Mouse (Mus musculus) spleen, adult 10 weeks (tissue): ENCODE results near the gene Cort. TPM values are rescaled to one million over a fixed set of nuclear protein-coding genes. Genes with fewer than 3 reads are reported as not detected.

ENCODE experiments used
- polyA plus RNA-seq: library from polyadenylated mRNA; stranded (reverse); fragments of 350-450 nt; fragmentation: Illumina TruSeq; extraction: RNeasy Lipid Tissue Mini Kit (QIAGEN cat#74804); gene quantifications from one replicate; pipeline ENCODE4 v1.2.3, GENCODE M21; 2015; ENCODE audit warnings: low replicate concordance; ENCODE audit not compliant: insufficient read depth

Gene Cort
- polyA plus RNA-seq = not detected

DNA sequence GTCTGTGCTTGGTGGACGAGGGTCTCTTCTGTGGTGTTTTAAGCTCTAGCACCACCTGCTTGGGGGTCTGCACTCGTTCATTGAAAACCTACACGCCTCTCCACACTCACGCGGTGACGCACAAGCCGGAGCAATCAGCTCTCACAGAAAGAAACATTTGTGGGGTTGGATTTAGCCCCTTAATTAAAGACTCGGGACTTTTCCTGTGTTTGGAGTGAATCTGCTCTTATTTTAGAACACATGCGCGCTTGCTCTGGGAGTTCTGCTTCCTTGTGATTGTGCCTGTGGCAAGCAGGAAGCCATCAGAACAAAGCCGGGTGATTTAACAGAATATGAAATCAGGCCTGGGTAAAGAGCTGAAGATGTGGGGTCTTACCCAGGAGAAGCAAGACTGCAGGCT is at the start of gene Cort:
Cort (minus strand) TSS at position 101 of the 400 bp plus-strand sequence.

DNA sequence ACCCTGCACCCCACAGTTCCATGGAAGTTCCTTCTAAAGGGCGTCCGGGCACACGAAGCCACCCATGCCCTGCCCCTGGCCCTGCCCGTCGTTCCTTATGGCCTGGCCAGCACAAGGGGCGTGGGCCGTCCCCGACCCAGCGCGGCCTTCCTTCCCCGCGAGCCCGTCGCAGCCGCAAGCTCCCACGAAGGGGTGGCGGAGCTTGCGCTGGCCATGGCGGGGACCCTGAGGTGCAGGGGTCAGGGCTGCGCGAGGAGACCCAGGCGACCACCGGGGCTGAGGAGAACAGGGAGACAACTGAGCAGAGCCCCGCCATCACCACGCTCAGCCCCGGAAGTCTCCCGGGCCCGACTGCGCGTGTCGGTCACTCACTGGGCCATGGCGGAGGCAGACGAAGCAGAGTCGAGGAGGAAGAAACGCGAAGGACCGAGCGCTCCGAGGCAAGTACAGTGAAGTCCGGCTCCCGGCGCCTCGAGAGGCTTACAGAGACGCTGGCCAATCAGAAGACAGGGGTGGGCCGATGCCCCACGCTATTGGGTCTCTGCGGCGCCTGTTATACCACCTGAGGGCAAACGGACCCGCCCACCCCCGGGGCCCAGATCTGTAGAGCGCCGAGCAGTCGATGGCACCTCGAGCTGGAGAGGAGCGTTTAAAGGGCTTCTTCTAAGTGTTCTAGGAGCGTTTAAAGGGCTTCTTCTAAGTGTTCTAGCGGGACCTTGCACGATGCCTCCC is 39.8 kb upstream of the Cort start, which contains the start of gene Pgd:
Pgd (minus strand) TSS at position 557 of the 732 bp plus-strand sequence.

DNA sequence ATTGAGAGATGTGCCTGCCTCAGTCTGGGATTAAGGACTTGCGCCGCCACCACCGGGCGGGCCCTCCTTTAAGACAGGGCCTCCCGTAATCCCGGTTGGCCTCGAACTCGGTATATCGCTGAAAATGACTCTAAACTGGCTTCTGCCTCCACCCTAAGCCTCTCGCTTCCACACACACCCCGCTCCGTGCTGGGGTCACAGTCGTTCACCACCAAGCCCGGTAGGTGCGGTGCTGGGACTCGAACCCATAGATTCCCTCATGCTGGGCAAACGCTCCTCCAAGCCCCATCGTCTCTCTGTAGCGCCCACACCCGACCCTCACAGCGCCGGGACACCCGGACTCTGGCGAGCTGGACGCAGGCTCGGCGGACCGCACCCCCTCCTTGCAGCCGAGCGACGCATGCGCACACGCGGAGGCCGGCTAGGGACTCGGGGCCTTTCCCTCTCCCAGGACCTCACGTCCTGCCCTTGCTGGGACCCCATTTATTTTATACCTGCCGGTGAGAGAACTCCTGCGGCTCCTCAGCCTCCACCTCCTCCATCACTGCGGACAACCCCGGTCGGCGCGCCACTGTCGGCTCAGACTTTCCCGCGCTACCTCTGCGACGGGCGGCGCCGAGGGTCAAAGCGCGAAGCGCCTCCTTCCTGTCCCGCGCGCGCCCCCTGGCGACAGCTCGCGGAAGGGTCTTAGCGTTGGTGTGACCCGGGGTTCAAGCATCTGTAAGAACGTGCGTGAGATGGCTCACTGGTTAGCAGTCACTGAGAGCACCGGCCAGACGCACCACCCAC is 10.6 kb upstream of the Cort start, which contains the start of gene Cenps:
Cenps (minus strand) TSS at position 648 of the 789 bp plus-strand sequence.

DNA sequence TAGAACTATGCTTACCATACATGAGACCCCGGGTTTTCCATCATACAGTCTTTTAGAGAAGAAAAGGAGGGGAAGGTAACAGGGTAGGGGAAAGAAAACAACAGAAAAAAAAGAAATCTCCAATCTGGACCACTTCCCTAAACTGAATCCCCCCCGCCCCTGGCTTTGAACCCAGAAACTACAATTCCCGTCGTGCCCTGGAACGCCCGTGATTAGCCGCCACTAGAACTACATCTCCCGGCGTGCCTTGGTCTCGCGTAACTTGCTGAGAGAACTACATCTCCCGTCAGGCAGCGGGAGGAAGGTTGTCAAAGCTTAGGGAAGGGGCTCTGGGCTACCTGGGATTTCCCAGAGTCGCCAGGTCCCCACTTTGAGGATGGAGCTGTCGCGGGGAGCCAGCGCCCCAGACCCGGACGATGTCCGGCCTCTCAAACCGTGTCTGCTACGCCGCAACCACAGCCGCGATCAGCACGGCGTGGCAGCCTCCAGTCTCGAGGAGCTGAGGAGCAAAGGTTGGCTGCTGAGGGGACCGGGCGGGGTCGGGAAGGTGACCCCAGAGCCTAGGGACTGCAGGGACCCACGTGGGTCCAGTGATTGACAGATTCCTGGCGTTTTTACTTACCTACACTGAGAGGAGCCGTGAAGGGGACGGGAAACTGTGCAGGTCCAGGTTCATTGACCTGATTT is 22.5 kb downstream of the Cort start, which contains the start of gene Dffa:
Dffa (plus strand) TSS at position 272 of the 687 bp plus-strand sequence.

DNA sequence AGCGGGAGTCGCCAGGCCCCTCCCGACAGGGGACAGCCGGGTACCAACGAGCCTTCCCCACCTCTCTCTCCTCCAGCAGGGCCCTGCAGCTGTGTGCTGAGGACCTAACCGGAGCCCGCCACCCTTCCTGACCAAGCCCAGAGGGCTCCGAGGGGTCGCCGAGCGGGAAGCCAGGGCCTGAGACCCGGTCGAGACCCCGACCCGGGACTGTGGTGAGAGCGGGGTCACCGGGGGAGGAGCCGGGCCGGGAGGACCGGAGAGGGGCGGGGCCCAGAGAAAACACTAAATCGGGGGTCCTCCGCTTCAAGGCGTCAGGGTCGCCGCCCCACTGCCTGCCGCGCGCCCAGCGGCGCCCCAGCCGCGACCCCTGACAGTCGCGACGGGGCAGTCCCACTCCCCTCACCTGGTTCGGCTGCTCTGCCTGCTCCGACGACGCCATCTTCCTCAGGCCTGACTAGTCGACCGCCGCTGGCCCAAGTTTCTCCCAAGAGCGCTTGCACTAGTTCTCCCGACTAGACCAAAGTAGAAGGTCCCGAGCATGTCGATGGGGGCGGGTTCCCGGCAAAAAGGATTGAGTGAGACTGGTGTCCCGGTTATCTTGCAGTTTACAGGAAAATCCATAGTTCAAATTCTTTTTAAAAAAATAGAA is 27.1 kb downstream of the Cort start, which contains the start of gene Pex14:
Pex14 (minus strand) TSS at position 508 of the 649 bp plus-strand sequence.

Other genes with a start within 250 kb of the Cort start
- gene Pex14, start 26.9 kb downstream of the Cort start, polyA plus RNA-seq = 4.6 TPM
- 25.7 TPM for gene Dffa, start 22.6 kb downstream of the Cort start, polyA plus RNA-seq
- gene Cenps, start 10.9 kb upstream of the Cort start, polyA plus RNA-seq = 8.0 TPM
- gene Pgd, start 40.0 kb upstream of the Cort start, polyA plus RNA-seq = 49.0 TPM
- 27.7 TPM for gene Kif1b, start 180.9 kb upstream of the Cort start, polyA plus RNA-seq